Mouse (Mus musculus) kidney, adult 8-10 months (tissue): ENCODE results near the gene Bspry.
"Not testable (repeated sequence)": the region's sequence is repeated elsewhere in the genome, so short reads cannot be mapped to it uniquely, and the experiment has no call there.

ENCODE experiments used
- DNase-seq, 2 experiments: peaks; one replicate each; pipeline ENCODE4 v3.0.0; 2022

Bspry gene

GRCm38 (mm10) chr4:62479937-62480708, at the start of gene Bspry:
Gene Bspry (plus strand): TSS chr4:62480053.
- DNase-seq, result peak; percentile 75 to 82

DNA sequence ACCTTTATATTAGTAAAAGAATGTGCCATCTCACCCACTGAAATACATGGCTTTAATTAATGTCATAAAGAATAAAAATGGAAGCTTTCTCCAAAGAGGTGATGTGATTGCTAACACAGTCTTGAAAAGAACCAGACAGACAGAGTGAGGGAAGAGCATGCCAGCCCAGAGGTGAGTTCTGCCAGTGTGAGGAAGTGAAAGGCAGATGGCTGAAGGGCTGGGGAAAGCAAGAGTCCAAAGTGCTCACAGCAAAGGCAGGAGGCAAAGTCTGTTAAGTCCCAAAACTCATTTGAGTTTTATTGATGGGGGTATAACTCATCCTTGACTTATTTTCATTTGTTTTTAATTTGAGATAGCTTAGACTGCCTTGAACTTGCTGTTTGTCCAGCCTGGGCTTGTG, 49.2 kb upstream of the Bspry start:
- no peak for DNase-seq

DNA sequence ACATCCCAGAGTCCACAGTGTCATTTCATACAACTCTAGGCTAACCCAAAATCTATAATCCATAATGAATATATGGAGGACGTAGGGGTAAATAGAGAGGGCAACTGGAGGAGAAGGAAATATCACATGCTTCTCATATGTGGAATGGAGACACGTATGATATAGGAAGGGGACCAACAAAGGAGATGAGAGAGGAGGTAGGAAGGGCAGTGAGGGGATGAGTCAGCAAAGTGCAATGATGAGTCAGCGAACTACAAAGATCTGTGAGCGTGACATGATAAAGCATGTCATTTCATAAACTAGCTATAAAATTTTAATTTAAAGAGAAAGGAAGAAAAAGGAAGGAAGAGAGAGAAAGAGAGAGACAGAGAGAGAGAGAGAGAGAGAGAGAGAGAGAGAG, 48.3 kb upstream of the Bspry start:
- no peak for DNase-seq

DNA sequence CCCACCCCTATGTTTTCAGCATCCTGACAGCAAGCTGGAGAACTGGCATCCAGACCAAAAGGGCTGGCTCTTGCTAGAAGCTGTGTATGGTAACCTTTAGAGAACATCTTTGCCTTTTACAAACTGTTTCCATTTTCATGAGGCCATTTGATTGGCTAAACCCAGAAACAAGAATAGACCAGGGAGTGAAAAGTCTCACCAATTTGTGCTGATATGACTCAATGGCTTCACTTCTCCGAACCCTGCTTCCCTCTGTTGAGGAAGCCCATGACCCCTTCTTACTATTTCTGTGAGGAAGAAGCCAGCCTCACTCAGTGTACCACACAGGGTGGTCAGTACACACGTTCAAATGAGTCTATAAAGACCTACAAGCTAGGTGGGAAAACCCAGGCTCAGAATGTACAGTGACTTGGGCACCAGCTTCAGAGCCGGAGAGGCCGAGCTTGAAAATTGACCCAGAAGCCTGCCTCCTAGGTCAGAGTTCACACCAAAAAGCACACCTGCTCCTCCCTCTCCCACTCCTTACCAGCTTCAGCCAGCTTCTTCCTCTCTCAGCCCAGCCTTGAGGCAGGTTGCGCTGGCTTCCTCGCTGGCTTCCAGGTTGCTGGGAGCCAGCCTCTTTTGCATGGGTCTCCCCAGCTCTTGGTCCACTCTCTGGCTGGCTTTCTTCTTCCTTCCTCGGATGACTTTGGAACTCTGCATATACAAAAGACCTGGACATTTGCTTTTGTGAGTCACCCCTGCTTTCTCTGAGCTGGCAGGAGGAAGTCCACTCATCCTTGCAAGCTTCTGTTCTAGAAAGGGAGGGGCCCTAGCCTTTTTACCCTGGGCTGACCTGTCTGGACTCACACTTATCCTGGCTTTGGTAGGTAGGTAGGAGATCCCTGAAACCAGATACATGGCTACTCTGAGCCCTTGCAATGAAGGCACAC, 45.6 kb upstream of the Bspry start:
- DNase-seq, result peak; percentile 55 to 66

DNA sequence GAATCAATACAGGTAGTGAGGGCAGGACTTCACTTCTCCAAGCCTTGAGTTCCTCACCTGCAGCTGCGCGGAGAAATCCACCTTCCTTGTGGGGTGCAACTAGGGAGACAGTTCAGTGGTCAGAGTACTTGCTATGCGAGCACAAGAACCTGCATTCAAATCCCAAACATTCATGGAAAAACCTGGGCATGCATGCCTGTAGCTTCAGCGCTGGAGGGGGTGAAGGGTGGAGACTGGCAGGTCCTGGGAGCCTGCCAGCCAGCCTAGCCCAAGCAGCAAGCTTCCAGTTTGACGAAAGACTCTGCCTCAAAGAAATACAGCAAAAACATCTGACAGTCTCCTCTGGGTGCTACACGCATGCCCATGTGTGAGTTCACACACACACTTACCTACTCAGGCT, 44.8 kb upstream of the Bspry start, which contains the start of gene Rnf183:
Gene Rnf183 (minus strand): TSS at position 172 of the 400 bp plus-strand sequence.
- DNase-seq, result peak; percentile 63 to 75

DNA sequence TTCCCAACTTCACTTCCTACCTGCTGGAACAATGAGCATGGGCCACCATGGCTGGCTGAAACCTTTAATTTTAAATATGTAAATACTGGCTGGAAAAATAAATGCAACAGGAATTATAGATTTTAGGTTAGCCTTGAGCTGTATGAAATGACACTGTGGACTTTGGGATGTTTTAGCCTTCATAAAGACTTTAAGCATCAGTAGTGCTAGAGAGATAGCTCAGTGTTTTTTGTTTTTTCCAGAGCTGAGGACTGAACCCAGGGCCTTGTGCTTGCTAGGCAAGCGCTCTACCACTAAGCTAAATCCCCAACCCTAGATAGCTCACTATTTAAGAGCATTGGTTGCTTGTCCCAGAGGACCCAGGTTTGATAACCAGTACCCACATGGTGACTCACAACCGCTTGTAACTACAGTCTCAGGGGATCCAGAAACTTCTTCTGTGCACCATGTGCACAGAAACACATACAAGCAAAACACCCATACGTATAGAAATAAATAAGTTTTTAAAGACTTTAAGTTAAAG, 42.5 kb upstream of the Bspry start:
- no peak for DNase-seq

GRCm38 (mm10) chr4:62437871-62438270, 42.0 kb upstream of the Bspry start:
- DNase-seq, result peak; percentile 80 to 87

- DNase-seq, result no peak
Observed at GRCm38 (mm10) chr4:62439793-62440192, 40.1 kb upstream of the Bspry start.

- peak; percentile 80 to 81 for DNase-seq
Observed at GRCm38 (mm10) chr4:62440544-62440943, 39.3 kb upstream of the Bspry start.

- no peak for DNase-seq
Observed at GRCm38 (mm10) chr4:62440986-62441385, 38.9 kb upstream of the Bspry start.

DNA sequence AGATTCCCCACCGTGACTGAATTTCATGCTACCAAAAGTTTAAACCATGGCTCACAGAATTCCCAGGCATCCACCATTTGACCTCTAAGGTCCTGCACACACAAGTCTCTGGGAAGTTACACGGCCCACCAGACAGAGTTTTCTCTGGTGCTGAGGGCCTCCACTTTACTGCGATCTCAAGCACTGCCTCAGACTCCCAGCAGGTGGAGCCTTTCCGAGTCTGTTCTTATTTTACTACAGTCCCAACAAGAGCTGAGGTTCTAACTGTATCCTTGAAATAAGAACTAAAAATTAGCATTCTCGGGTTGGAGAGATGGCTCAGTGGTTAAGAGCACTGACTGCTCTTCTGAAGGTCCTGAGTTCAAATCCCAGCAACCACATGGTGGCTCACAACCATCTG, 24.9 kb upstream of the Bspry start:
- DNase-seq, result peak in 1 of 2 experiments; percentile 53

DNA sequence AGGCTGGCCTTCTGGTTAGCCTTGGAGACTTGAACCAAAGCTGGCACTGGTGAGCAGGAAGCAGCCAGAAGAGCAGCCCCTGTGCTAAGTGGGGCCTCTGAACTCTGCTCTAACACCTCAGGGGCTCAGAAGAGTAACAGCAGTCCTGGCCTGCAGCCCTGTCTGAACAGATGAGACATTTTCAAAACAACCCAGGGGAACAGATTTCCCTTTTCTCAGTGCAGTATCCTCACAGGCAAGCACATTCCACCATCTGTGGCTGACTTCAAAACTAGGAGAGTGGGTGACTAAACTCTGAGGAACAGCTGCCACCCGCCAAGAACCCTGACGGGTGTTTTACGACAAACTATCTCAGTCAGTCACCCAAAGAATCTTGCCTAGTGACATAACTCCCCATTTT, 20.8 kb upstream of the Bspry start:
- DNase-seq, result no peak

DNA sequence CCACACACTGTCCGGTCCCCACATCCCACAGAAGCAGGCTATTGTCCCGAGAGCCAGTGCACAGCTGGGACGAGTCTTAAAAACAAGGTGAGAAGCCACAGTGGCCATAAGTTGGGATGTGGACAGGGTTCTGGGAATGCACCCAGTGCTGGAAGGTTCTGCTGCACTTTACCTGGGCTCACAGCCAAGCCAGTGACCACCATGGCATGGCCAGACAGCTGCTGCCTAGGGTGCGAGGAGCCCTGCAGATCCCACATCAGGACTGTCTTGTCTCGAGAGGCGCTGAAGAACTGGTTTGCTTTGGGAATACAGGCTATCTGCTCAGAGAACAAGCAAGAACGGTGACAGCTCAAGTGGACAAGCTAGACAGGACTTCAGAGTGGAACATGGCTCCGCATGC, 19.5 kb upstream of the Bspry start:
- no peak for DNase-seq

DNA sequence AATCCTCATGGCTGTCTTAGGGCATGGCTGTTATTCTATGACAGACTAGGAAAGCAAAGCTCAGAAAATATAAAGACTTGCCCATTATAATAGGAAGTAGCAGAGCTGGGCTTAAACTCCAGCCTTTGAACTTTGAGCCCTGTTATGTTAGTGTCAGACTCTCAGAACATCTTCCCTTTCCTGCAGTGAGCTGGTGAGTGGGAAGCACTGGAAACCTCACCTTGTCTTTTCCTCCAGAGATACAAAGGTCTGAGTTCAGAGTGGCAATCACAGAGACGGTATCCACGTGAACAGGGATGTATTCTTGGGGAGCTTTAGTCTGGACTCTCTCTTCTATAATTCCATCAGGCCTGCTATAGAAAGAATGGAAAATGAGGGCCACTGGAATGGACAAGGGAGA, 16.7 kb upstream of the Bspry start:
- DNase-seq, result peak; percentile 32 to 41

GRCm38 (mm10) chr4:62468158-62468557, 11.7 kb upstream of the Bspry start:
- DNase-seq, result no peak

DNA sequence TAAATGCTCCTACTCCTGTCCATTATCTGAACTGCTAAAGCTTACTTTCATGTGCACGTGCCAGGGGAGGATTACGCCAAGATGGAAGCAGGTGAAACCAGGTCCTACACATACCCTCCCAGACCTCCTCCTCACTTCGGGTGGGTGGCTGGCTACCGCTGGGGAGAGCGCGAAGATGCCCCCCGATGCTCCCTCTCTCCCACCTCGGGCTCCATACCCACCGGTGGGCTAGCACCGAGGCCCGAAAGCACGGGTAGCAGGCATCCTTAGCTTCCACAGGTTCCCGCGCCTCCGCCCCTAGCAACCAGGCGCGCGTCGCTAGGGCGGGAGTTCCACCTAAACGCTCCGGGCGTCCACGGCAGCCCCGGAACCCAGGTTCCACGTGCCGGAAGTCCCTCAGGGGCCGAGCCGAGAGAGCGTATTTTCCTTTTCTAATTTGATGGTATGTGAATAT, 9.2 kb upstream of the Bspry start, which contains the start of gene Wdr31:
Gene Wdr31 (minus strand): TSS at position 299 of the 454 bp plus-strand sequence.
- DNase-seq, result peak; percentile 71 to 80

- DNase-seq, result no peak
Observed at GRCm38 (mm10) chr4:62472071-62472470, 7.8 kb upstream of the Bspry start.

DNA sequence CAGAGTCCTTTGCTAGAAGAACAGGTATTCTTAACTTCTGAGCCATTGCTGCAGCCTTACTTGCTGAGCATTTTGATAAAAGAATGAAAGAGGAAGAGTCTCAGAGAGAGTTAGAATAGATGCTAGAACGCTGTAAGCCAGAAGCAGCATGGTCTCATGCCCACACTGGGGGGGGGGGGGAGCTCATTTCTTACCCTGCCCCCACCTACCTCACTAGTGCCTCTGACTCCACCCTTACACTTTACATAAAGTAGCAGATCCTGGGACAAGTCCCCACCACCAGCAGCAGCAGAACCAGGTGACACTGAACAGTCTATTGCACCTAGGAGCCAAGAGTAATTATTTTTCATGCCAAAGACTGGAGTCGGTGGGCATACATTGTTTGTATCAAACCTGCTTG, 4.7 kb upstream of the Bspry start:
- no peak for DNase-seq

DNA sequence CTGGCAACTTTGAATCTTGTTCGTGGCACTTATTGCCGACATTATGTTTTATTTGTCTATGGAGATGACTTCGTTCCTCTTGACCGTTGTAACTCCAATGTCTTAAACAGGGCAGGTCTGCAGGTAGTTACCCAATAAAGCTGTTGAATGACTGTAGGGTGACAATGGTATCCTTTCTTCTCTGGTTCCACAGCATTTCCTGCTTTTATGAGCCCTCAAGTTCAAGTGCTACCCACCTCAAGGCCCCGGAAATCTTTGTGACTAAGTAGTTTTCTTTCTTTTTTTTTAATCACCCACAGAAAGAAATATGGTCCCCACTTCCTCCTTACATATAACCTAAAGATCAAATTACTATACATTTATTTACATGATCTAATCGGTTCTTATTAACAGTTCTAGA, 4.1 kb upstream of the Bspry start:
- no peak for DNase-seq

DNA sequence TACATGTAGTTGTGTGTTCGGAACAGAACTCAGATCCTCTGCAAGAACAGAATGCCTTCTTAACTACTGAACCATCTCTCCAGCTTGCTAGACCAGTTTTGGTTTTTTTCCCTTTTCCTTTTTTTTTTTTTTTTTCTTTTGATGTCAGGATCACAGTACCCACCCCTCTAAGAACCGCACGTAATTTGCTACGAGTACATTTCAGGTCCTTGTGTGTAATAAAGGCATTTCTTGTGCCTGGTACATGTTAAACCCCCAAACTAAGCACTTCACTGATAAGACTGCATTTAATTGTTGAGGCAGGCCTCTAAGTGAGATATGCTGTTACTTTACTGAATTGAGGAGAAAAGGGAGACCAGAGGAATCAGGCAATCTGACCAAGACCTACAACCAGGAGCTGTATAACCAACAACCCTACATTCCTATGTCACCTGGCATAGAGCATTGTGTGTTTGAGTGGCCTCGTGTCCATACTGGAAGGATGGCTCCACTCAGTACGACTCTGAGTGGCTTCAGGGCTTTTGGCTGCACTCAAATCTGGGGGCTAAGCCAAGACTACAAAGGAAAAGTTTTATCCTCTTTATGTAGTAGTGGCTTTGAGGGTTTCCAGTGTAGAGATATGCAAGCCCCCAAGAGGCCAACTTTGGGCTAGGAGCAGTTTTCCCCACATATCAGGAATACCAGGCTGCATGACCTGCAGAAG, 2.2 kb upstream of the Bspry start:
- no peak for DNase-seq

- DNase-seq, result not testable (repeated sequence)
Observed at GRCm38 (mm10) chr4:62479593-62479936, 288 bp upstream of the Bspry start.

DNA sequence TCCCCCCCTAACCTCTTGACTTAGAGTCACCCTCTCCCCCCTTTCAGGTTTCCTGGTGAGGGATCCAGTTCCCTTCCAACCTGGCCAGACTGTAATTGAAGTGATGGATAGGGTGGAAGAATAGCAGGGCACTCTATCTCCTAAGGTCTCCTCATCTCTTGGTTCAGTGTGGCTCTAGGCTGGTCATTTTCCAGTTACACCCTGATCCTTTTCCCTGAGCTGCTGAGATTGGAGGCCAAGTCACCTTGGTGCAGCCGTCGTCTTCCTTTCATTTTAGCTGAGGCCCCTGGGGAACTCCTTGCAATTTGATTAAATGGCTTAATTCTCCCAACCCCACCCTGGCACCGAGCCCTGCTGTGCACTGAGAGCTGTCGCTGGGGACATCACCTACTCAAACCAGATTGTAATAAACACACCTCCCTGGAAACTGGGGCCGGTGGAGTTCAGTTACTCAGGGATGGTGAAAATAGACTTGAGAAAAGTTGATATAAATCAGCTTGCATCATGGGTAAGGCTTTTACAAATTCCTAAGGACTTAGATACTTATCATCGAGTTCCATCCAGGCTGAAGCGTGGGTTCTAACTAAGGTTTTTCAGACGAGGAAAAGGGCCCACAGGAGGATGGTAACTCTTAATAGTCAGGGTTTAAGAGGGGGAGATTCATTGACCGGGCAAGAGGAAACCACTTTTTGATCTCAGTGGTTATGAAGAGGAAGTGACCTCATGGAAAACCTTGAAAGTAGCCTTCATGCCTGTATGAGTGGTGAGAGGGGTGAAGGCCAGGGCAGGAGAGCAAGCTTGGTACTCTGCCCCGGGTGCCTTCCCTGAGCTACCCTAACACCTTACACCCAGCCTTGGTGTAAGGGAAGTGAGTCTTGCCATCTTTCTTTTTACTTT, 1.1 kb downstream of the Bspry start:
- peak; percentile 25 to 45 for DNase-seq
